Mouse (Mus musculus) C2C12 (cell line): ENCODE measurements at regions not wholly inside any gene's neighbourhood (a gene's known extent, or its start where the extent isn't known, plus 50 kb on each side); places are given as distances from the start of the nearest gene placed in this dataset.

ENCODE experiments used
- H3K27me3 ChIP-seq: one replicate; pipeline ENCODE4 v1.6.1; 2011; ENCODE audit not compliant: control insufficient read depth, insufficient read depth, insufficient read length
- H3K36me3 ChIP-seq: one replicate; pipeline ENCODE4 v1.6.1; 2011; ENCODE audit not compliant: control insufficient read depth, insufficient read depth
- H3K4me3 ChIP-seq: one replicate; pipeline ENCODE4 v1.5.1; 2011; ENCODE audit warnings: mild to moderate bottlenecking, control low read depth; ENCODE audit not compliant: poor library complexity, insufficient read depth, severe bottlenecking
- H3K79me2 ChIP-seq: one replicate; pipeline ENCODE4 v1.6.1; 2011; ENCODE audit not compliant: control insufficient read depth, insufficient read depth
- H3K79me3 ChIP-seq: one replicate; pipeline ENCODE4 v1.6.1; 2011; ENCODE audit warnings: low read depth, control low read depth
- H3ac ChIP-seq: one replicate; pipeline ENCODE3; 2011; ENCODE audit warnings: low read depth; ENCODE audit not compliant: control insufficient read depth, insufficient read length
- CEBPB ChIP-seq: IDR thresholded peaks from one replicate; pipeline ENCODE4 v1.6.1; 2011; ENCODE audit warnings: low read depth, mild to moderate bottlenecking, control low read depth, moderate library complexity
- CTCF ChIP-seq: IDR thresholded peaks from one replicate; pipeline ENCODE4 v1.5.1; 2011; ENCODE audit not compliant: control insufficient read depth, insufficient read depth, insufficient read length
- FOSL1 ChIP-seq: IDR thresholded peaks from one replicate; pipeline ENCODE4 v1.8.0; 2011; ENCODE audit warnings: mild to moderate bottlenecking, low read length; ENCODE audit not compliant: poor library complexity, insufficient read depth, severe bottlenecking
- MAX ChIP-seq: IDR thresholded peaks from one replicate; pipeline ENCODE4 v1.6.1; 2011; ENCODE audit warnings: mild to moderate bottlenecking, control low read depth
- MYOD1 ChIP-seq: IDR thresholded peaks from one replicate; pipeline ENCODE4 v1.6.1; 2011; ENCODE audit warnings: low read depth; ENCODE audit not compliant: control insufficient read depth, insufficient read length
- MYOG ChIP-seq: IDR thresholded peaks from one replicate; pipeline ENCODE4 v1.6.1; 2011; ENCODE audit not compliant: control insufficient read depth, insufficient read length; ENCODE audit errors: extremely low read depth
- USF1 ChIP-seq: IDR thresholded peaks from one replicate; pipeline ENCODE4 v1.6.1; 2011; ENCODE audit warnings: low read depth, mild to moderate bottlenecking, control low read depth, moderate library complexity

DNA sequence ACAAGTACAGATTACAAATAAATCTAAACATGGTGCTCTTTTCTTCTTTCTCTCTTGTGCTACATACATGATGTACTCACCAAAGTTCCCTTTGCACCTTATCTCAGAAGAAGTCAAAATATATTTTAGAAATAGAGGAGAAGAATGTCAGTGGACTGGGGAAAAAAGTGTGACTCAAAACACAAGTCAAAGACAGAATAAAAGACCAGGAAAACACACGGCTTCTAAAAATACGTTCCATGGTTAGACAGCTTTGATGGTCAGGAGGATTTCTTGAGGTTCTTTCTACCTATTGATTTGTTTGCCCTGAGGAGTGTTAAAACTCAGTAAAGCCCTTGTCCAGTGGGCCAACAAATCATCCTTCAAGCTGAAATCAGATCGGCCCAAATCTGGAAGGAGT, 260.5 kb upstream of the Ptger4 start:
- Histone ChIP-seq H3K79me3 (no peaks in the 10 kb centered on the region), H3K79me2 (no peaks in the 10 kb centered on the region), H3K36me3 (no peaks in the 10 kb centered on the region), H3K27me3 (no peaks in the 10 kb centered on the region), H3ac (no peak overlapping the region), H3K4me3 (no peak overlapping the region)
- TF ChIP-seq USF1 (no peak), CEBPB (no peak), FOSL1 (no peak), MYOG (no peak), MAX (no peak), MYOD1 (no peak)

DNA sequence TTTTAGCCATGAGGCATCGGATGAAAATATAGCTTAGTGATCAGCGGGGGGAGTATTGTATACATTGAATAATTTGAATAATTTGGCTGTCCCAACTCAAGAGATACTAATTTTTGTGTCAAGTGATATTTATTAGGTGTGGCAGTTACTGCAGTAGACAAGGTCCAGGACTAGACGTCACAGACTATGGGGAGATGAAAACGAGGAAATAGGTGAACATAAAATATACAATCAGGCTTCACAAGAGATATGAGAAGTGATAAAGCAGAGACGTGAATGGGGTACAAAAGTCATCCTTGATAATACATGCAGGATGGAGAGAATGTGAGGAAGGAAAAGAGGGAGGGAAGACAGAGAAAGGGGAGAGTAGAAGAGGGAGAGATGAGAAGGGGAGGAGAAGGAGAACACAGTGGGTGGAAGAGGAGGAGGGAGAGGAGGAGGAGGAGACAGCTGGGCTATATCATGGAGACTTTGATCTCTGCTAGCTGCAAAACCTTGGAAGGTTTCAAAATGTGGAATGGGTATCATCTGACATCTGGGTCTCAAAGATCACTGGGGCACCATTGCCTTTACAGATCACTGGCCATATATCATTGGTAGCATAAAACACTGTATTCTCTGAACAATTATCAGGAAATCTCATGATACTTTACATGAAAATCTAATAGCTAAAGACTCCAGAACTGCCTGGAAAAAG, 263.0 kb upstream of the Ptger4 start:
- TF ChIP-seq MYOD1, result no peak
- TF ChIP-seq FOSL1, result no peak
- TF ChIP-seq MAX, result no peak
- TF ChIP-seq CTCF, result no peak
- no peak for TF ChIP-seq CEBPB
- TF ChIP-seq MYOG, result no peak
- no peak for TF ChIP-seq USF1
- H3K79me2 ChIP-seq, result no peaks in the 10 kb centered on the region
- no peak overlapping the region for H3ac ChIP-seq
- no peaks in the 10 kb centered on the region for H3K36me3 ChIP-seq
- H3K4me3 ChIP-seq, result no peak overlapping the region
- no peaks in the 10 kb centered on the region for H3K27me3 ChIP-seq
- H3K79me3 ChIP-seq, result no peaks in the 10 kb centered on the region

GRCm38 (mm10) chr15:5507545-5507913, 263.5 kb upstream of the Ptger4 start:
- no peak for TF ChIP-seq USF1
- no peak for TF ChIP-seq MYOD1
- no peak for TF ChIP-seq CTCF
- TF ChIP-seq MAX, result no peak
- no peak for TF ChIP-seq CEBPB
- no peak for TF ChIP-seq MYOG
- TF ChIP-seq FOSL1, result no peak

GRCm38 (mm10) chr15:5510056-5510455, 266.1 kb upstream of the Ptger4 start:
- Histone ChIP-seq H3K79me3 (no peaks in the 10 kb centered on the region), H3K4me3 (no peak overlapping the region), H3K79me2 (no peaks in the 10 kb centered on the region), H3K36me3 (no peaks in the 10 kb centered on the region), H3ac (no peak overlapping the region), H3K27me3 (no peaks in the 10 kb centered on the region)
- TF ChIP-seq USF1, result no peak
- no peak for TF ChIP-seq MYOD1
- no peak for TF ChIP-seq MYOG
- no peak for TF ChIP-seq CTCF

More at GRCm38 (mm10) chr15:5507545-5507913, 263.5 kb upstream of the Ptger4 start:
- no peaks in the 10 kb centered on the region for H3K79me3 ChIP-seq
- H3ac ChIP-seq, result no peak overlapping the region
- no peaks in the 10 kb centered on the region for H3K27me3 ChIP-seq
- no peaks in the 10 kb centered on the region for H3K36me3 ChIP-seq
- no peak overlapping the region for H3K4me3 ChIP-seq
- H3K79me2 ChIP-seq, result no peaks in the 10 kb centered on the region

DNA sequence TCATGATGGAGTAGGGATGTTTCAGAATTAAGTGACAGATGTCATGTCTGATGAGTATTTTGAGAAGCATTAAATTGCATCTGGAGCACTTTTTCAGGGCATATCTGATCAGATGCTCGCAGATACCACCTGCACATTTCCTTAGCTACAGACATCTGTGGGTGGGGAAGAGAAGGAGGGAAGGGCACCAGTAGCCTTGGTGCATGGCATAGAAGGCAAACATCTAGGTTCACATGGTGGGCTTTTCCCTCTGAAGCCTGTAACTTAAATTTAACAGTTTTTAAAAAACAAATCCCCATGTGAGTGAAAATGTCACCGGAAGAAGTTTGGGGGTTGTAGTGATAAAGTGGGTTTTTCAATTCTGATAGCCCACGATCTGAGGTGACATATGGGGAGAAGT, 267.1 kb upstream of the Ptger4 start:
- Histone ChIP-seq H3K79me2 (no peaks in the 10 kb centered on the region), H3K27me3 (no peaks in the 10 kb centered on the region), H3K36me3 (no peaks in the 10 kb centered on the region), H3ac (no peak overlapping the region), H3K4me3 (no peak overlapping the region), H3K79me3 (no peaks in the 10 kb centered on the region)
- no peak for TF ChIP-seq MYOG
- no peak for TF ChIP-seq CEBPB
- TF ChIP-seq MYOD1, result no peak

DNA sequence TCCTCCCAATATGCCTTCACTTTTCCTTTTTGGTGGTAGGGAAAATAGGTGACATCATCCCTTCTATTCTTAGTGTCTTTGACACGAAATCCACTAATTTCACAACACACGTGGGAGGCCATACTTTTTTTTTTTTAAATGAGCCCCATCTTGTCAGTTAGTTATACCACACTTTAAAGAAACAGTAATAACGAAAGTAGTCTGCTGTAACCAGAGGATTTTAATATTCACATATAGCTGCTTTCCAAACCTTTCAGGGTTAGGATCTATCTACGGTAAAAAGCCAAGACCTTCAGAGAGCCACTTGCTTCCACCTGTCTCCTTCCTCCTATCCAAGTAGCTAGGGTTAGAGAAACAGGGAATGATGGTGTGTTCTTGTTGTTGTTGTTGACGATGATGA, 268.6 kb upstream of the Ptger4 start:
- TF ChIP-seq FOSL1, result no peak
- TF ChIP-seq MYOD1, result no peak
- no peak for TF ChIP-seq MYOG
- TF ChIP-seq MAX, result no peak
- TF ChIP-seq CTCF, result no peak
- no peak for TF ChIP-seq USF1
- no peak for TF ChIP-seq CEBPB
- Histone ChIP-seq H3K36me3 (no peaks in the 10 kb centered on the region), H3K79me2 (no peaks in the 10 kb centered on the region), H3ac (no peak overlapping the region), H3K27me3 (no peaks in the 10 kb centered on the region), H3K79me3 (no peaks in the 10 kb centered on the region), H3K4me3 (no peak overlapping the region)
